Mouse (Mus musculus): ENCODE measurements around the gene 1810010H24Rik. TPM values are rescaled to one million over a fixed set of nuclear protein-coding genes. Genes with fewer than 3 reads are reported as not detected.
"Not testable (repeated sequence)": the region's sequence is repeated elsewhere in the genome, so short reads cannot be mapped to it uniquely, and the experiment has no call there.

The 1810010H24Rik gene
- 0.90 TPM in 1 of 2 replicates, not detected in the other for polyA plus RNA-seq (2011; ENCODE audit: insufficient read depth, insufficient read length, low replicate concordance, missing spikeins)

DNA sequence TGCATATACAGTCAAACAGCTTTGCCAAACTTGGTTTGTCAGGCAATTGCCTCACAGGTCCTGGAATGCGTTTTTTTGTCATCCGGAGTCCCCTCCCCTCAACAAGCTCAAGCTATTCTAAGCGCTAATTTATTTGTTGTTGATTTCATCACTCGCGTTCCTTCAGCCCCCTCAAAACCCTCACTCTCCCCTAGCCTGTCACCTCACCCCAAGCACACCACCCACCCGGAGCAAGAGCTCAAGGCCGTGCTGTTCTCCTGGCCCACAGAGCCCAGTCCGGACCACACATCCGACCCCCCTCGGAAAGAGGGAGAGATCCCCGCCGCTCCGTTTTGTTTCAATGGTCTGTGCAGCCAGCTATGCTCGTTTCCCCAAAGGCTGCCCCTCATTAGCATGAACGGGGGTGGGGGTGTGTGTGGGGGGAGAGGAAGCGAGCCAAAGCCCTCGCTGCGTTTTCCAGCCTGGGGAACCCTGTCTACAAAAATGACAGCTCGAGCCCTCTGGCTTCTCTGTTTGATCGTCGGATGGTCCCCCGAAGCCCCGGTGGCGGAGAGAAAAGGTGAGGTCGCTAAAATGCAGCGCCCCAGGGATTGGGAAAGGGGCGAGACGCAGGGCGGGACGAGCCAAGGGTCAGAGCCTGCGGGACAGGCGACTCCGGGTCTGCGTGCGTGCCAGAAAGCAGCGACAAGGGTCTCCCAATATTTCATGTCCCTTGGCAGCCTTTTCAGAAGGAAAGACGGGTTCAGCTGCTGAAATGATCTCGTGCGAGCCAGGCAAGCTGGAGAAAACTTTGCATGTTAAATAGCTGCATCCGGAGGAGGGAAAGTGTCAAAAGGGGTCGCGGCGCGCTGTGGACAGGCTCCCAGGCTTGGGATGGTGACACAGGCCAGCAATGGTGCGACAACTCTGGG is at the start of gene 1810010H24Rik:
TSS of gene 1810010H24Rik (plus strand) at position 271 of the 911 bp plus-strand sequence.
- no peaks in the 10 kb centered on the region; the same call in 1 of the 2 replicates for H3K4me1 ChIP-seq (ENCODE audit: control insufficient read depth, insufficient read depth, low read length)
- TF ChIP-seq CTCF (IDR thresholded peaks at IDR 0.05; ENCODE audit: control insufficient read depth, insufficient read depth, low read length) (no peak), POLR2A (IDR thresholded peaks at IDR 0.05; ENCODE audit: borderline replicate concordance, control insufficient read depth, low read depth, low read length) (no peak)
- H3K27ac ChIP-seq (ENCODE audit: control insufficient read depth, insufficient read depth, low read depth, low read length, poor library complexity), result no peak within 1 kb of the TSS
- 1% methylated on average over 45 of the region's 45 CpGs for WGBS
- H3K4me3 ChIP-seq (replicated peaks; ENCODE audit: control insufficient read depth, low read depth, low read length), result peak within 1 kb of the TSS; percentile 1

DNA sequence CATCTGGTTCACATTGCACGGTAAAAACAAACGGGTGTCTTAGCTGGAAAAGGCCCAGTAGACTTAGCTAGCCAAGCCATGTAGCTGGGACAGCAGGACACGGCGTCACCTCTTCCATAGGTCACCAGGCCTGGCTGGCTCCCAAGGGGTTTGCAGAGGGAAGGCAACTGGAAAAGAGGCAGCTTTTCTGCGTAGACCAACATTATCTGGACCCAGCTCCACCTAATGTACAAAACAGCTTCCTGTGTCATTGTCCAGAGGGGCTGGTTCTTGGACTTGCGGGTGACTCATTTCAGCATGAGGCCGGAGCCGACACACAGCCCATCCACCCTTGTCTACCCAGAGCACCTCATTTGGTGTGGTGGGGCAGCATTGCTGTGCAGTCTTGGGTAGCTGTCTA is 49.3 kb upstream of the 1810010H24Rik start:
- 87% methylated on average over 8 of the region's 8 CpGs for WGBS
- H3K4me1 ChIP-seq (ENCODE audit: control insufficient read depth, insufficient read depth, low read length), result peaks cover 1% of the 10 kb centered on the region; the same call in 1 of the 2 replicates
- TF ChIP-seq CTCF (IDR thresholded peaks at IDR 0.05; ENCODE audit: control insufficient read depth, insufficient read depth, low read length), result no peak
- no peak for TF ChIP-seq POLR2A (IDR thresholded peaks at IDR 0.05; ENCODE audit: borderline replicate concordance, control insufficient read depth, low read depth, low read length)
- no peak overlapping the region for H3K27ac ChIP-seq (ENCODE audit: control insufficient read depth, insufficient read depth, low read depth, low read length, poor library complexity)
- H3K4me3 ChIP-seq (replicated peaks; ENCODE audit: control insufficient read depth, low read depth, low read length), result no peak overlapping the region

DNA sequence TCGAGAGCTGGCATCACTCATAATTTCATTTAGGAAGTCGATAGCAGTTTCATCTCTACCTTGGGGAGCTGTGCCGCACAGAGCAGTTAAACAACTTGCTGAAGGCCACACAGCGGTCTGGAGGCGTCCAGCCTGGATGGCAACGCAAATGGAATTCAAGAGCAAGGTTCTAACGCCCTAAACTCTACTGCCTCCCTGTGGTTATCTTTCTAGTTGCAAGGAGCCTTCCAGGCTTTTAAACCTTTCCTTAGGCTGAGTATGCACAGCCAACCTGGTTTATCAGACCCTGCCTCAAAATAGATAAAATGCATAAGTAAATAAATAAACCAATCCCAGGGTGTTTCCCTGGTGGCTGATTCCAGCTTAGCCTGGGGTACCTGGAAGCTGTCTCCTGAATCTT is 45.0 kb upstream of the 1810010H24Rik start:
- H3K27ac ChIP-seq (ENCODE audit: control insufficient read depth, insufficient read depth, low read depth, low read length, poor library complexity), result no peak overlapping the region
- H3K4me1 ChIP-seq (ENCODE audit: control insufficient read depth, insufficient read depth, low read length), result no peaks in the 10 kb centered on the region
- 28% methylated on average over 7 of the region's 7 CpGs for WGBS
- H3K4me3 ChIP-seq (replicated peaks; ENCODE audit: control insufficient read depth, low read depth, low read length), result no peak overlapping the region
- no peak for TF ChIP-seq POLR2A (IDR thresholded peaks at IDR 0.05; ENCODE audit: borderline replicate concordance, control insufficient read depth, low read depth, low read length)
- TF ChIP-seq CTCF (IDR thresholded peaks at IDR 0.05; ENCODE audit: control insufficient read depth, insufficient read depth, low read length), result peak; percentile 47

DNA sequence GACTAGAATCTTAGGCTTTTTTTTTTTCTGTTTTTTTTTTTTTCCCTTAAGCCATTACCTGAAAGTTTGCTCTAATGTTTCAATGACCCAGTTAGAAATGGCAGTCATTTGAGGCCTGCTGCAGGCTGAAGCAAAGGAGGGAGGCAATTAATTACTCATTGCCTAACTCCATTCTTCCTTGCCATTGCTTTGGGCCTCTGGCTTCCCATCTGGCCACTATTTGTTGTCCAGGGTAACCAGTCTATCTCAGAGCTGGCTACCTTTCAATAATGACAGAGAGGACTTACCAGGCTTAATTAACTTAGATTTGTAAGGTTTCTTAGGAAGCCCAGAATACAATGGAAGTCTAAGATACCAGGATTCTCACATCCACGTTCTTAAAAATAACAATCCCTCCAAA is 43.7 kb upstream of the 1810010H24Rik start:
- TF ChIP-seq POLR2A (IDR thresholded peaks at IDR 0.05; ENCODE audit: borderline replicate concordance, control insufficient read depth, low read depth, low read length), result no peak
- no peak for TF ChIP-seq CTCF (IDR thresholded peaks at IDR 0.05; ENCODE audit: control insufficient read depth, insufficient read depth, low read length)
- 90% methylated on average over 1 of the region's 1 CpGs for WGBS
- no peak overlapping the region for H3K27ac ChIP-seq (ENCODE audit: control insufficient read depth, insufficient read depth, low read depth, low read length, poor library complexity)
- no peaks in the 10 kb centered on the region for H3K4me1 ChIP-seq (ENCODE audit: control insufficient read depth, insufficient read depth, low read length)
- H3K4me3 ChIP-seq (replicated peaks; ENCODE audit: control insufficient read depth, low read depth, low read length), result no peak overlapping the region

DNA sequence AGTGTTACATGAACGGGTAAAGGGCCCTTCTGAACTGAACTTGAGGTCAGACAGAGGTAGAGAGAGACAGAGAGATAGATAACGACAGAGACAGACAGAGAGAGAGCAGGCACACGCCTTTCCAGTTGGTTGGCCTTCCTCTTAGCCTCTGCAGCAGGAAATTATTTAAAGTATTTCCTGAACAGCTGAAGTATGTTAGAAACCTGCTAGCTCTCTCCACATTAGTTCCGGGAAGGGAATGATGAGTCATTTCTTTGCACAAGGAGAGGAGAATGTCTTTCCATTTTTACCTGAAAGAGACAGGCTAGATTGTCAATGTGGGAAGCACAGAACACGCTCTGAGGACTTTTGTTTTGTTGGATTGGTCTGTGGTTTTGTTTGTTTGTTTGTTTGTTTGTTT is 43.1 kb upstream of the 1810010H24Rik start:
- WGBS, result 22% methylated on average over 5 of the region's 5 CpGs
- Histone ChIP-seq H3K4me1 (ENCODE audit: control insufficient read depth, insufficient read depth, low read length) (no peaks in the 10 kb centered on the region), H3K27ac (ENCODE audit: control insufficient read depth, insufficient read depth, low read depth, low read length, poor library complexity) (no peak overlapping the region), H3K4me3 (replicated peaks; ENCODE audit: control insufficient read depth, low read depth, low read length) (no peak overlapping the region)
- no peak for TF ChIP-seq POLR2A (IDR thresholded peaks at IDR 0.05; ENCODE audit: borderline replicate concordance, control insufficient read depth, low read depth, low read length)
- TF ChIP-seq CTCF (IDR thresholded peaks at IDR 0.05; ENCODE audit: control insufficient read depth, insufficient read depth, low read length), result no peak

DNA sequence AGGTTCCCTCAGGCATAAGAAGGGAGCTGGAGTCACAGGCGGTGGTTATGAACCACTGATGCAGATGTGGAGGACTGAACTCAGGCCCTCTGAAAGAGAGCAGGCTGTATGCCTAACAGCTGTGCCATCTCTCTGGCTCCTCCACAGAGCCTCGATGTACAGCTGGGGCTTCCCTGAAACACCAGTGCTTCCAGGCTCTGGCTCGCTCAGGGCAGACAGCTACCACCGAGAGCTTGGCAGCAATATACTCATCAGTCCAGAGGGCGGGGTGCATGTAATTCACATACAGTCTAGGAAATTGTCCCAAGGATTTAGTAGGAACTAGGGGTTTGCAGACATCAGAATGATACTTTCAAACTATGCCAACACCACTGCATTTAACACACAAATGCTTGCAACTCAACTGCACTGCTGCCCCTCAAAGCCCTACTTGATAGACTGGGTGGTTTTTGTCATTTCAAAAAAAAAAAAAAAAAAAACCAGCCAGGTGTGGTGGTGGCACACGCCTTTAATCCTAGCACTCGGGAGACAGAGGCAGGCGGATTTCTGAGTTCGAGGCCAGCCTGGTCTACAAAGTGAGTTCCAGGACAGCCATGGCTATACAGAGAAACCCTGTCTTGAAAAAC is 39.4 kb upstream of the 1810010H24Rik start:
- H3K4me1 ChIP-seq (ENCODE audit: control insufficient read depth, insufficient read depth, low read length); H3K27ac ChIP-seq (ENCODE audit: control insufficient read depth, insufficient read depth, low read depth, low read length, poor library complexity); H3K4me3 ChIP-seq (replicated peaks; ENCODE audit: control insufficient read depth, low read depth, low read length): not testable (repeated sequence)
- 85% methylated on average over 9 of the region's 9 CpGs for WGBS

DNA sequence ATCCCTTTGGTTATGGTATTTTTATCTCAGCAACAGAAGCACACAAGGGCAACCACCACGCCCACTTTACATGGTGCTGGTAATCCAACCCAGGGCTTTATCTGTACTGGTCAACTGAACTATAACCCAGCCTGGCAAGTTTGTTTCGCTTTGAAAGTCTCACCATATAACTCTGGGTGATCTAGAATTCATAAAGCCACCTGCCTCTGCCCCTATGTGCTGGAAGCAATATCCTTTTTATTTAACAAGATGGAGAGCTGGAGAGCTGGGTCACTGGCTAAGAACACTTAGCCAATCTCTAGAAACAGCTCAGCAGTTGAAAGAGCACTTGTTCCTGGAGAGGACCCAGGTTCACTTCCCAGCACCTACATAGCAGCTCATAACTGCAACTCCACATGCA is 38.1 kb upstream of the 1810010H24Rik start:
- TF ChIP-seq CTCF (IDR thresholded peaks at IDR 0.05; ENCODE audit: control insufficient read depth, insufficient read depth, low read length), result no peak
- no peak for TF ChIP-seq POLR2A (IDR thresholded peaks at IDR 0.05; ENCODE audit: borderline replicate concordance, control insufficient read depth, low read depth, low read length)
- WGBS, result 79% methylated on average over 2 of the region's 2 CpGs
- no peaks in the 10 kb centered on the region for H3K4me1 ChIP-seq (ENCODE audit: control insufficient read depth, insufficient read depth, low read length)
- H3K27ac ChIP-seq (ENCODE audit: control insufficient read depth, insufficient read depth, low read depth, low read length, poor library complexity), result no peak overlapping the region
- H3K4me3 ChIP-seq (replicated peaks; ENCODE audit: control insufficient read depth, low read depth, low read length), result no peak overlapping the region

DNA sequence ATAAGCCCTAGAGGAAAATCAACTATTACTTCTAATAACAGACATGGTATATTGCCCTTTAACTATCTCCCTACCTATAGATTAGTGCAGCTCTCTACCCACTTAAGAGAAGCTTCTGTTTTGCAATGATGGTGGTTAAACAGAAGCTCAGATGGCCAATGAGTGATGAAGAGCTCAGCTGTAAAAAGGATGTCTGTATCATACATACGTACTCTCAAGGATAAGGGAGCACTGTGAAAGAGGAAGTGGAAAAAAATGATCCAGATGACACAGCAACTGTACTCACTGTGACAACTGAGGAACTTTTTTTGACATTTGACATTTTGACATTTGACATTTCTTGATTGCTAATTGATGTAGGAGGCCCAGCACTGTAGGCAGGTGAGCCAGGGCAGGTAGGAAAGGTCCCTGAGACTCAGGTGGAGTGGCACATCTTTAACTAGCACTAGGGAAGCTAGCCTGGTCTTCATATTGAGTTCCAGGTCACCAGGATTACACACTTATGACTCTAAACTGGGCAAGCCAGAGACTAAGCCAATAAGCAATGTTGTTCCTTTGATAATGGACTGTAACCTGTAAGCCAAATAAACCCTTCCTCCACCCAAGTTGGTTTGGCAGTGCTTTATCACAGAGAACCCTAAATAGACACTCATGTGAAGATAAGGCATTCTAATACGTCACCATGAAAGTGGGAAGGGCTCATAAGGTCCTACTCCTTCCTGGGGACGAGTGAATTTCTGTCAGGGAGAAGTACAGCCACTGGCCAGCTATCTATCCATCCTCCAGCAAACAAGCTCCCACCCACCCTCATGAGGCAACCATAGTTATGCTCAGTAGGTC is 31.0 kb upstream of the 1810010H24Rik start:
- H3K27ac ChIP-seq (ENCODE audit: control insufficient read depth, insufficient read depth, low read depth, low read length, poor library complexity), result peak overlapping the region; percentile 11; the same call in 1 of the 2 replicates
- 24% methylated on average over 3 of the region's 3 CpGs for WGBS
- TF ChIP-seq POLR2A (IDR thresholded peaks at IDR 0.05; ENCODE audit: borderline replicate concordance, control insufficient read depth, low read depth, low read length) (no peak), CTCF (IDR thresholded peaks at IDR 0.05; ENCODE audit: control insufficient read depth, insufficient read depth, low read length) (no peak)
- H3K4me1 ChIP-seq (ENCODE audit: control insufficient read depth, insufficient read depth, low read length), result peaks cover 2% of the 10 kb centered on the region; the same call in 1 of the 2 replicates
- H3K4me3 ChIP-seq (replicated peaks; ENCODE audit: control insufficient read depth, low read depth, low read length), result no peak overlapping the region

DNA sequence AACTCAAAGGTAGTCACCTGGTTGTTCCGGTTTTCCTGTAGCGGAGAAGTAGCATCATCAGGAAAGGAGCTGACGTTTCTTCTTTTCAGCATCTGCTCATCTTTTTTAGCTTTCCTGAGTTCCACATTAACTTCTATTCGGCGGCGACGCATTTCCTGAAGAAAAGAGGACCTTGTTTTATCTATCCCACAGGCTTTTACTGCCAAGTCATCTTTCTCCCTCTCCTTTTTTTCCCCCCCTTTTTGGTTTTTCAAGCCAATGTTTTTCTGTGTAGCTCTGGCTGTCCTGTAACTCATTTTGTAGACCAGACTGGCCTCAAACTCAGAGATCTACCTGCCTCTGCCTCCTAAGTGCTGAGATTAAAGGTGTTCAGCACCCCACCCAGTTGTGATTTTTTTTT is 29.0 kb upstream of the 1810010H24Rik start:
- not testable (repeated sequence) for H3K4me1 ChIP-seq (ENCODE audit: control insufficient read depth, insufficient read depth, low read length); H3K27ac ChIP-seq (ENCODE audit: control insufficient read depth, insufficient read depth, low read depth, low read length, poor library complexity); H3K4me3 ChIP-seq (replicated peaks; ENCODE audit: control insufficient read depth, low read depth, low read length)
- WGBS, result 61% methylated on average over 7 of the region's 7 CpGs

All from bone marrow, adult 2 months (tissue).